Mouse (Mus musculus) kidney, postnatal 0 days (tissue): ENCODE data around the gene Exosc10. TPM values are rescaled to one million over a fixed set of nuclear protein-coding genes. Genes with fewer than 3 reads are reported as not detected.

Experiments used
- ATAC-seq: fragments of 200-750 bp; cut with Nextera tagmentation; replicated peaks from 2 replicates; pipeline ENCODE4 v1.8.0; 2017; ENCODE audit warnings: low read depth, moderate number of reproducible peaks, moderate TSS enrichment, moderate library complexity; ENCODE audit not compliant: low FRiP score
- DNase-seq: peaks from one replicate; pipeline ENCODE4 v3.0.0-alpha.2; 2016; ENCODE audit warnings: low spot score
- H3K27ac ChIP-seq: fragments of 300-500 bp; sonication (generic); 2 replicates; pipeline ENCODE4 v1.5.1; 2014; ENCODE audit warnings: mild to moderate bottlenecking
- H3K27me3 ChIP-seq: fragments of 300-500 bp; sonication (generic); 2 replicates; pipeline ENCODE4 v1.6.1; 2014; ENCODE audit warnings: low read length, mixed read lengths; ENCODE audit not compliant: insufficient read depth
- H3K36me3 ChIP-seq: fragments of 300-500 bp; sonication (generic); 2 replicates; pipeline ENCODE4 v1.6.1; 2014; ENCODE audit warnings: low read length, mixed read lengths; ENCODE audit not compliant: insufficient read depth
- H3K4me1 ChIP-seq: fragments of 300-500 bp; sonication (generic); replicated peaks from 2 replicates; pipeline ENCODE4 v1.6.1; 2014; ENCODE audit warnings: antibody characterized with exemption, low read length, mixed read lengths; ENCODE audit not compliant: insufficient read depth
- H3K4me2 ChIP-seq: fragments of 300-500 bp; sonication (generic); 2 replicates; pipeline ENCODE4 v1.6.1; 2014; ENCODE audit warnings: mild to moderate bottlenecking, low read length, moderate library complexity, mixed read lengths
- H3K4me3 ChIP-seq: fragments of 300-500 bp; sonication (generic); replicated peaks from 2 replicates; pipeline ENCODE4 v1.5.1; 2014; ENCODE audit warnings: low read depth, low read length
- H3K9ac ChIP-seq: fragments of 300-500 bp; sonication (generic); 2 replicates; pipeline ENCODE4 v1.6.1; 2014; ENCODE audit warnings: low read depth, low read length
- H3K9me3 ChIP-seq: fragments of 300-500 bp; sonication (generic); replicated peaks from 2 replicates; pipeline ENCODE4 v1.6.1; 2016; ENCODE audit warnings: low read length, inconsistent platforms, mixed read lengths
- CTCF ChIP-seq: IDR thresholded peaks from 2 replicates; pipeline ENCODE4 v1.5.1; 2016; ENCODE audit warnings: antibody characterized with exemption, low read depth, mild to moderate bottlenecking, moderate library complexity
- WGBS: fragments of 180-500 bp; shearing (Covaris S2); extraction: QIAGEN DNeasy Blood & Tissue Kit; methylation state at CpG from one replicate; pipeline ENCODE4 v1.1.7; 2014; 5-methylcytosine and 5-hydroxymethylcytosine counted together
- polyA plus RNA-seq: library from polyadenylated mRNA; unstranded; fragments of >200 nt; fragmentation: Nextera tagmentation; extraction: Ambion mirVana; gene quantifications from 2 replicates; pipeline ENCODE4 v1.2.1, GENCODE M21; 2015

Exosc10 gene
- polyA plus RNA-seq, 1 experiment from 2014 or later: 52.4 TPM

GRCm38 (mm10) chr4:148562676-148563075, 4.4 kb downstream of the Exosc10 start:
- ATAC-seq (no peak), DNase-seq (no peak)
- TF ChIP-seq CTCF: no peak
- H3K4me3 ChIP-seq: no peak overlapping the region
- no peak overlapping the region for H3K9ac ChIP-seq
- H3K4me1 ChIP-seq: 0 out of 2 replicates have a peak, but pooled peaks cover 6% of the 10 kb centered on the region
- H3K9me3 ChIP-seq: no peaks in the 10 kb centered on the region
- peaks cover 73% of the 10 kb centered on the region for H3K36me3 ChIP-seq
- H3K27me3 ChIP-seq: no peaks in the 10 kb centered on the region
- H3K4me2 ChIP-seq: no peak overlapping the region
- no peak overlapping the region for H3K27ac ChIP-seq
- WGBS: 93% methylated on average over 17 of the region's 17 CpGs

- 93% methylated on average over 12 of the region's 12 CpGs for WGBS
These were observed 5.4 kb downstream of the Exosc10 start for GRCm38 (mm10) chr4:148563595-148563994.

GRCm38 (mm10) chr4:148570138-148570537, 11.9 kb downstream of the Exosc10 start:
- no peak for ATAC-seq

More at GRCm38 (mm10) chr4:148563595-148563994, 5.4 kb downstream of the Exosc10 start:
- no peak overlapping the region for H3K27ac ChIP-seq
- no peaks in the 10 kb centered on the region for H3K27me3 ChIP-seq
- TF ChIP-seq CTCF: no peak
- 0 out of 2 replicates have a peak, but pooled peaks cover 6% of the 10 kb centered on the region for H3K4me1 ChIP-seq
- H3K36me3 ChIP-seq: peaks cover 83% of the 10 kb centered on the region
- no peak overlapping the region for H3K9ac ChIP-seq
- H3K4me3 ChIP-seq: no peak overlapping the region
- no peak overlapping the region for H3K4me2 ChIP-seq
- no peaks in the 10 kb centered on the region for H3K9me3 ChIP-seq
- ATAC-seq (no peak), DNase-seq (no peak)

GRCm38 (mm10) chr4:148570693-148571295, 12.6 kb downstream of the Exosc10 start:
- Histone ChIP-seq H3K4me2 (no peak overlapping the region), H3K9ac (no peak overlapping the region), H3K4me1 (no peaks in the 10 kb centered on the region), H3K27me3 (no peaks in the 10 kb centered on the region), H3K4me3 (no peak overlapping the region), H3K36me3 (peaks cover 91% of the 10 kb centered on the region), H3K27ac (no peak overlapping the region), H3K9me3 (no peaks in the 10 kb centered on the region)
- 96% methylated on average over 9 of the region's 9 CpGs for WGBS
- ATAC-seq (no peak), DNase-seq (no peak)
- TF ChIP-seq CTCF: no peak

More at GRCm38 (mm10) chr4:148570138-148570537, 11.9 kb downstream of the Exosc10 start:
- 87% methylated on average over 10 of the region's 10 CpGs for WGBS
- Histone ChIP-seq H3K4me2 (no peak overlapping the region), H3K4me3 (no peak overlapping the region), H3K9me3 (no peaks in the 10 kb centered on the region), H3K9ac (no peak overlapping the region), H3K36me3 (peaks cover 90% of the 10 kb centered on the region), H3K4me1 (no peaks in the 10 kb centered on the region), H3K27ac (no peak overlapping the region), H3K27me3 (no peaks in the 10 kb centered on the region)
- no peak for TF ChIP-seq CTCF
- no peak for DNase-seq

GRCm38 (mm10) chr4:148573222-148573621, 15.0 kb downstream of the Exosc10 start:
- Histone ChIP-seq H3K9ac (no peak overlapping the region), H3K27me3 (no peaks in the 10 kb centered on the region), H3K9me3 (no peaks in the 10 kb centered on the region), H3K4me2 (no peak overlapping the region), H3K27ac (no peak overlapping the region), H3K4me1 (no peaks in the 10 kb centered on the region), H3K4me3 (no peak overlapping the region), H3K36me3 (peaks cover 88% of the 10 kb centered on the region)
- TF ChIP-seq CTCF: no peak
- ATAC-seq: no peak
- no peak for DNase-seq
- WGBS: 89% methylated on average over 7 of the region's 7 CpGs

- H3K4me3 ChIP-seq: no peak overlapping the region
- H3K36me3 ChIP-seq: peaks cover 50% of the 10 kb centered on the region
- no peak overlapping the region for H3K9ac ChIP-seq
- no peaks in the 10 kb centered on the region for H3K9me3 ChIP-seq
- no peaks in the 10 kb centered on the region for H3K4me1 ChIP-seq
- no peak overlapping the region for H3K4me2 ChIP-seq
- ATAC-seq (no peak; the same call in 1 of the 2 replicates), DNase-seq (no peak)
- TF ChIP-seq CTCF: no peak
- 90% methylated on average over 9 of the region's 9 CpGs for WGBS
- no peak overlapping the region for H3K27ac ChIP-seq
- no peaks in the 10 kb centered on the region for H3K27me3 ChIP-seq
These were observed 22.5 kb downstream of the Exosc10 start for GRCm38 (mm10) chr4:148580765-148581164.
